Mouse (Mus musculus) hindbrain, embryonic 10.5 days (tissue): ENCODE results near the gene Omd. TPM values are rescaled to one million over a fixed set of nuclear protein-coding genes. Genes with fewer than 3 reads are reported as not detected.
"Not testable (repeated sequence)": the region's sequence is repeated elsewhere in the genome, so short reads cannot be mapped to it uniquely, and the experiment has no call there.

Source experiments
- DNase-seq: peaks from one replicate; pipeline ENCODE4 v3.0.0-alpha.2; 2017; ENCODE audit warnings: low spot score
- H3K27ac ChIP-seq: fragments of 300-500 bp; sonication (generic); 2 replicates; pipeline ENCODE4 v1.5.1; 2016; ENCODE audit warnings: mild to moderate bottlenecking, moderate library complexity
- H3K27me3 ChIP-seq: fragments of 300-500 bp; sonication (generic); 2 replicates; pipeline ENCODE4 v1.6.1; 2016; ENCODE audit warnings: mild to moderate bottlenecking; ENCODE audit not compliant: poor library complexity, insufficient read depth, severe bottlenecking
- H3K36me3 ChIP-seq: fragments of 300-500 bp; sonication (generic); 2 replicates; pipeline ENCODE4 v1.6.1; 2016; ENCODE audit warnings: mild to moderate bottlenecking, moderate library complexity
- H3K4me1 ChIP-seq: fragments of 300-500 bp; sonication (generic); replicated peaks from 2 replicates; pipeline ENCODE4 v1.6.1; 2016; ENCODE audit warnings: mild to moderate bottlenecking
- H3K4me3 ChIP-seq: fragments of 300-500 bp; sonication (generic); 2 replicates; pipeline ENCODE4 v1.5.1; 2016; ENCODE audit warnings: mild to moderate bottlenecking, moderate library complexity
- H3K9me3 ChIP-seq: fragments of 300-500 bp; sonication (generic); 2 replicates; pipeline ENCODE4 v1.6.1; 2016; ENCODE audit warnings: mild to moderate bottlenecking, moderate library complexity
- WGBS: fragments of 180-500 bp; shearing (Covaris S2); methylation state at CpG from one replicate; pipeline ENCODE4 v1.1.7; 2016; 5-methylcytosine and 5-hydroxymethylcytosine counted together
- polyA plus RNA-seq: library from polyadenylated mRNA; unstranded; fragments of >200 nt; fragmentation: Nextera tagmentation; extraction: Ambion mirVana; gene quantifications from 2 replicates; pipeline ENCODE4 v1.2.1, GENCODE M21; 2016

Gene Omd
- polyA plus RNA-seq, 1 experiment from 2014 or later: 0.82 TPM

- Histone ChIP-seq H3K36me3 (no peaks in the 10 kb centered on the region), H3K4me3 (no peak overlapping the region), H3K9me3 (no peaks in the 10 kb centered on the region), H3K27ac (no peak overlapping the region), H3K27me3 (no peaks in the 10 kb centered on the region), H3K4me1 (no peaks in the 10 kb centered on the region)
- 97% methylated on average over 1 of the region's 1 CpGs for WGBS
- DNase-seq: no peak
Observed at GRCm38 (mm10) chr13:49564347-49564746, 17.9 kb upstream of the Omd start.

GRCm38 (mm10) chr13:49570371-49570770, 11.9 kb upstream of the Omd start:
- WGBS: 72% methylated on average over 3 of the region's 3 CpGs
- Histone ChIP-seq H3K27ac (no peak overlapping the region), H3K4me1 (no peaks in the 10 kb centered on the region), H3K27me3 (no peaks in the 10 kb centered on the region), H3K36me3 (no peaks in the 10 kb centered on the region), H3K4me3 (no peak overlapping the region), H3K9me3 (no peaks in the 10 kb centered on the region)
- DNase-seq: no peak

- H3K36me3 ChIP-seq: no peaks in the 10 kb centered on the region
- no peak for DNase-seq
- no peak overlapping the region for H3K27ac ChIP-seq
- H3K4me1 ChIP-seq: no peaks in the 10 kb centered on the region
- H3K9me3 ChIP-seq: no peaks in the 10 kb centered on the region
- no peak overlapping the region for H3K4me3 ChIP-seq
- H3K27me3 ChIP-seq: no peaks in the 10 kb centered on the region
- 90% methylated on average over 2 of the region's 2 CpGs for WGBS
Observed at GRCm38 (mm10) chr13:49571418-49571817, 10.8 kb upstream of the Omd start.

GRCm38 (mm10) chr13:49583859-49584258, 1.6 kb downstream of the Omd start:
- Histone ChIP-seq H3K27me3 (no peaks in the 10 kb centered on the region), H3K27ac (no peak overlapping the region), H3K9me3 (no peaks in the 10 kb centered on the region), H3K36me3 (no peaks in the 10 kb centered on the region), H3K4me1 (no peaks in the 10 kb centered on the region), H3K4me3 (no peak overlapping the region)
- no peak for DNase-seq

- no peak overlapping the region for H3K27ac ChIP-seq
- no peaks in the 10 kb centered on the region for H3K9me3 ChIP-seq
- H3K27me3 ChIP-seq: no peaks in the 10 kb centered on the region
- H3K4me1 ChIP-seq: no peaks in the 10 kb centered on the region
- no peak for DNase-seq
- no peaks in the 10 kb centered on the region for H3K36me3 ChIP-seq
- no peak overlapping the region for H3K4me3 ChIP-seq
- WGBS: 87% methylated on average over 8 of the region's 8 CpGs
Observed at GRCm38 (mm10) chr13:49584307-49585005, 2.2 kb downstream of the Omd start.

GRCm38 (mm10) chr13:49586062-49586461, 3.8 kb downstream of the Omd start:
- 93% methylated on average over 6 of the region's 6 CpGs for WGBS
- DNase-seq: no peak
- H3K36me3 ChIP-seq: no peaks in the 10 kb centered on the region
- no peaks in the 10 kb centered on the region for H3K27me3 ChIP-seq
- H3K4me3 ChIP-seq: no peak overlapping the region
- H3K9me3 ChIP-seq: no peaks in the 10 kb centered on the region
- H3K27ac ChIP-seq: no peak overlapping the region
- no peaks in the 10 kb centered on the region for H3K4me1 ChIP-seq

GRCm38 (mm10) chr13:49602541-49602940, 20.3 kb downstream of the Omd start:
- not testable (repeated sequence) for H3K4me3 ChIP-seq, H3K27ac ChIP-seq, H3K9me3 ChIP-seq, H3K36me3 ChIP-seq, DNase-seq, H3K4me1 ChIP-seq, H3K27me3 ChIP-seq
- 75% methylated on average over 2 of the region's 2 CpGs for WGBS

GRCm38 (mm10) chr13:49603603-49604002, 21.3 kb downstream of the Omd start:
- Histone ChIP-seq H3K27ac (no peak overlapping the region), H3K4me3 (no peak overlapping the region), H3K36me3 (no peaks in the 10 kb centered on the region), H3K27me3 (no peaks in the 10 kb centered on the region), H3K4me1 (no peaks in the 10 kb centered on the region), H3K9me3 (no peaks in the 10 kb centered on the region)
- DNase-seq: no peak

- Histone ChIP-seq H3K4me3 (no peak within 1 kb of the TSS), H3K27me3 (no peaks in the 10 kb centered on the region), H3K27ac (no peak within 1 kb of the TSS), H3K36me3 (no peaks in the 10 kb centered on the region), H3K4me1 (no peaks in the 10 kb centered on the region), H3K9me3 (no peaks in the 10 kb centered on the region)
- DNase-seq: no peak
- WGBS: 77% methylated on average over 4 of the region's 4 CpGs
Observed at GRCm38 (mm10) chr13:49607714-49608113, 25.5 kb downstream of the Omd start, which contains the start of gene Ogn. Gene Ogn, plus strand, starts transcription at chr13:49608046.

- Histone ChIP-seq H3K4me3 (no peak overlapping the region), H3K27me3 (no peaks in the 10 kb centered on the region), H3K9me3 (no peaks in the 10 kb centered on the region), H3K4me1 (no peaks in the 10 kb centered on the region), H3K36me3 (no peaks in the 10 kb centered on the region), H3K27ac (no peak overlapping the region)
- no peak for DNase-seq
- 84% methylated on average over 4 of the region's 4 CpGs for WGBS
Observed at GRCm38 (mm10) chr13:49608589-49609322, 26.5 kb downstream of the Omd start.

GRCm38 (mm10) chr13:49617021-49617420, 34.8 kb downstream of the Omd start:
- H3K27ac ChIP-seq: no peak overlapping the region
- H3K36me3 ChIP-seq: no peaks in the 10 kb centered on the region
- DNase-seq: no peak
- no peaks in the 10 kb centered on the region for H3K4me1 ChIP-seq
- 91% methylated on average over 3 of the region's 3 CpGs for WGBS
- H3K9me3 ChIP-seq: no peaks in the 10 kb centered on the region
- H3K4me3 ChIP-seq: no peak overlapping the region
- no peaks in the 10 kb centered on the region for H3K27me3 ChIP-seq

- no peaks in the 10 kb centered on the region for H3K36me3 ChIP-seq
- H3K9me3 ChIP-seq: no peaks in the 10 kb centered on the region
- no peaks in the 10 kb centered on the region for H3K4me1 ChIP-seq
- no peak overlapping the region for H3K4me3 ChIP-seq
- DNase-seq: no peak
- H3K27ac ChIP-seq: no peak overlapping the region
- no peaks in the 10 kb centered on the region for H3K27me3 ChIP-seq
Observed at GRCm38 (mm10) chr13:49618365-49618764, 36.1 kb downstream of the Omd start.

GRCm38 (mm10) chr13:49623216-49623615, 41.0 kb downstream of the Omd start:
- H3K4me3 ChIP-seq: no peak overlapping the region
- DNase-seq: no peak
- H3K36me3 ChIP-seq: no peaks in the 10 kb centered on the region
- WGBS: 94% methylated on average over 1 of the region's 1 CpGs
- H3K27ac ChIP-seq: no peak overlapping the region
- H3K4me1 ChIP-seq: no peaks in the 10 kb centered on the region
- H3K9me3 ChIP-seq: no peaks in the 10 kb centered on the region
- no peaks in the 10 kb centered on the region for H3K27me3 ChIP-seq
